Mouse (Mus musculus): ENCODE results near the gene Myo3b. TPM values are rescaled to one million over a fixed set of nuclear protein-coding genes. Genes with fewer than 3 reads are reported as not detected.

Myo3b gene
- polyA plus RNA-seq, 1 experiment: under 0.01 TPM

GRCm38 (mm10) chr2:70317850-70318249, 278.9 kb downstream of the Myo3b start:
- H3K9me3 ChIP-seq (ENCODE audit: control insufficient read depth, low read length): no peaks in the 10 kb centered on the region
- no peak overlapping the region for H3K4me3 ChIP-seq (replicated peaks)
- no peaks in the 10 kb centered on the region for H3K36me3 ChIP-seq (ENCODE audit: control insufficient read depth)
- no peaks in the 10 kb centered on the region for H3K27me3 ChIP-seq (ENCODE audit: control insufficient read depth)
- TF ChIP-seq GATA1 (IDR thresholded peaks at IDR 0.05; ENCODE audit: low read length) (no peak), TAL1 (IDR thresholded peaks at IDR 0.05; ENCODE audit: low read length) (no peak)
- no peaks in the 10 kb centered on the region for H3K4me1 ChIP-seq (ENCODE audit: control insufficient read depth)

DNA sequence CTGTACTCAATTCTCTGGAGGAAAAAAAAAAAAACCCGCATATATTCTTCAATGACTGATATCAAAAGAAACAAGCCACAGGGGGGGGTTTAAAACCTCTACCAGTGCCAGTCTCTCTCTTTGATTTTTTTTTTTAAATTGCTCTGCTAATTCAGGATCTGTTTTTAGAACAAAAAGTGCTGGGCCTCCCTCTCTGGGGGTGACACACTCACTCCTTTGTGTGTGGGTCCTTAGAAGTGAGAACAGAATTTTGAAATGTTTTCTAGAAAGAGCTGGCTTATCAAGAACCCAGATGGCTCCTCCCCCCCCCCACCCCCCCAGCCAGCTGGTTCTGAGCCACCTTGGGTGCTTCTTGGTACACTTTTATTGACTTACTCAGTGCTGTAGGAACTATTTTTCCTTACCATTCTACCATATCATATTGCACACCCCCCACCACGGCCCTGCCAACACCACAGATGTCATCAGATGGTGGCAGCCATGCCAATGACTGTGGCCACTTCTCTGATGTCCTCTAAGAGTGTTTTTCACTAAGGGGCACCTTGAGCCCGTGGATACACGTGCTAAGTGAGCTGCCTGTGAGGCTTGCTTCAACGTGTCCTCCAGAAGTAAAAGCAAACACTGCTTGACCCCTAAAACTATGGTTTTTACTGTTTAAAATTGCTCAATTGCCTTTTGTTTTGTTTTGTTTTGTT, 280.1 kb downstream of the Myo3b start:
- H3K4me1 ChIP-seq (ENCODE audit: control insufficient read depth): no peaks in the 10 kb centered on the region
- H3K4me3 ChIP-seq (replicated peaks): no peak overlapping the region
- H3K9me3 ChIP-seq (ENCODE audit: control insufficient read depth, low read length): no peaks in the 10 kb centered on the region
- TF ChIP-seq GATA1 (IDR thresholded peaks at IDR 0.05; ENCODE audit: low read length) (no peak), TAL1 (IDR thresholded peaks at IDR 0.05; ENCODE audit: low read length) (no peak)
- H3K27me3 ChIP-seq (ENCODE audit: control insufficient read depth): no peaks in the 10 kb centered on the region
- no peaks in the 10 kb centered on the region for H3K36me3 ChIP-seq (ENCODE audit: control insufficient read depth)

- Histone ChIP-seq H3K4me3 (replicated peaks) (no peak overlapping the region), H3K36me3 (ENCODE audit: control insufficient read depth) (no peaks in the 10 kb centered on the region), H3K4me1 (ENCODE audit: control insufficient read depth) (no peaks in the 10 kb centered on the region), H3K27me3 (ENCODE audit: control insufficient read depth) (no peaks in the 10 kb centered on the region), H3K9me3 (ENCODE audit: control insufficient read depth, low read length) (no peaks in the 10 kb centered on the region; the same call in 1 of the 2 replicates)
- no peak for TF ChIP-seq GATA1 (IDR thresholded peaks at IDR 0.05; ENCODE audit: low read length)
- no peak for TF ChIP-seq TAL1 (IDR thresholded peaks at IDR 0.05; ENCODE audit: low read length)
Observed at GRCm38 (mm10) chr2:70322767-70323166, 283.8 kb downstream of the Myo3b start.

- H3K36me3 ChIP-seq (ENCODE audit: control insufficient read depth): no peaks in the 10 kb centered on the region
- TF ChIP-seq TAL1 (IDR thresholded peaks at IDR 0.05; ENCODE audit: low read length) (no peak), GATA1 (IDR thresholded peaks at IDR 0.05; ENCODE audit: low read length) (no peak)
- H3K4me1 ChIP-seq (ENCODE audit: control insufficient read depth): no peaks in the 10 kb centered on the region
- H3K9me3 ChIP-seq (ENCODE audit: control insufficient read depth, low read length): peaks cover 3% of the 10 kb centered on the region
- no peaks in the 10 kb centered on the region for H3K27me3 ChIP-seq (ENCODE audit: control insufficient read depth)
- no peak overlapping the region for H3K4me3 ChIP-seq (replicated peaks)
Observed at GRCm38 (mm10) chr2:70327602-70328001, 288.7 kb downstream of the Myo3b start.

- TF ChIP-seq GATA1 (IDR thresholded peaks at IDR 0.05; ENCODE audit: low read length): no peak
- Histone ChIP-seq H3K27me3 (ENCODE audit: control insufficient read depth) (no peaks in the 10 kb centered on the region), H3K36me3 (ENCODE audit: control insufficient read depth) (no peaks in the 10 kb centered on the region), H3K4me1 (ENCODE audit: control insufficient read depth) (no peaks in the 10 kb centered on the region), H3K4me3 (replicated peaks) (no peak overlapping the region), H3K9me3 (ENCODE audit: control insufficient read depth, low read length) (peaks cover 3% of the 10 kb centered on the region; the same call in 1 of the 2 replicates)
Observed at GRCm38 (mm10) chr2:70332905-70333304, 294.0 kb downstream of the Myo3b start.

DNA sequence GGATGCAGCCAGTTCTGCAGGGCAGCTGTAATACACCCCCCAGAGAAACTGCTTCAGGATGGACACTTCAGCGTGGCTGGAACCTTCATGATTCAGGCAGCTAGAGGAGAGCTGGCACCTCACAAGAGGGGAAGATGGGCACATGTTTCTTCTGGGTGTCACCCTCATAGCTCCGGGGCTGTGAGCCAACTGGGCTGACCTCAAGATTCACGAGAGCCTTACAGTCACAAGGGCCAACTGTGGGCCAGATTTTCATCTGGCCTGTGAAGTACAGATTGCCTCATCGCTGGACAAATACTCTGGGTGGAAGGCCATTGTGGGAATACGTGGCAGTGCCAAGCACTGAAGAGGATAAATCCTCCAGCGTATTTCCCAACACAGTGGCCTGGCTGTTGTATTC, 294.6 kb downstream of the Myo3b start:
- TF ChIP-seq GATA1 (IDR thresholded peaks at IDR 0.05; ENCODE audit: low read length): no peak
- no peak for TF ChIP-seq TAL1 (IDR thresholded peaks at IDR 0.05; ENCODE audit: low read length)
- H3K4me3 ChIP-seq (replicated peaks): no peak overlapping the region
- H3K9me3 ChIP-seq (ENCODE audit: control insufficient read depth, low read length): peaks cover 3% of the 10 kb centered on the region; the same call in 1 of the 2 replicates
- H3K27me3 ChIP-seq (ENCODE audit: control insufficient read depth): no peaks in the 10 kb centered on the region
- no peaks in the 10 kb centered on the region for H3K4me1 ChIP-seq (ENCODE audit: control insufficient read depth)
- no peaks in the 10 kb centered on the region for H3K36me3 ChIP-seq (ENCODE audit: control insufficient read depth)

GRCm38 (mm10) chr2:70336551-70336950, 297.6 kb downstream of the Myo3b start:
- no peak for TF ChIP-seq TAL1 (IDR thresholded peaks at IDR 0.05; ENCODE audit: low read length)
- no peak for TF ChIP-seq GATA1 (IDR thresholded peaks at IDR 0.05; ENCODE audit: low read length)
- H3K4me3 ChIP-seq (replicated peaks): no peak overlapping the region

DNA sequence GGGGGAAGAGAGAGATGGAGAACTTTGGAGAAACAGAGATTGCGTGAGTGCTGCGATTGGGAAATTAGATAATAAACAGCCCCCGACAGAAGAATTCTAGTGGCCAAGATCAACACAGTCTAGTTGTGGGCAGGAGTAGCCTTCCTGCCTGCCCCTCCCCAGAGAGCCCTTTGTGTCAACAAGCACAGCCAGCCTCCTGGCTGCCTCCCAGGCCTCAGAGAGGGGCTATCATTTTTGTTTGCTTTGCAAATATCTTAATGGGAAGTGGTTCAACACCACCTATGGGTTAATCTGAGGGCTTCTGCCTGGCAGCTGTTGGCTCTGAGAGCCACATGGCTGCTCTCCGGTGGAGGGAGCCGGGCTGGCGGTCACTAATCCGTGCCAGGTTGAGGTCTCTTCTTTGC, 298.3 kb downstream of the Myo3b start:
- H3K27me3 ChIP-seq (ENCODE audit: control insufficient read depth): no peaks in the 10 kb centered on the region
- TF ChIP-seq TAL1 (IDR thresholded peaks at IDR 0.05; ENCODE audit: low read length): no peak
- no peaks in the 10 kb centered on the region; the same call in 1 of the 2 replicates for H3K9me3 ChIP-seq (ENCODE audit: control insufficient read depth, low read length)
- H3K36me3 ChIP-seq (ENCODE audit: control insufficient read depth): no peaks in the 10 kb centered on the region
- H3K4me1 ChIP-seq (ENCODE audit: control insufficient read depth): no peaks in the 10 kb centered on the region
- no peak overlapping the region for H3K4me3 ChIP-seq (replicated peaks)

More at GRCm38 (mm10) chr2:70336551-70336950, 297.6 kb downstream of the Myo3b start:
- H3K36me3 ChIP-seq (ENCODE audit: control insufficient read depth): no peaks in the 10 kb centered on the region
- no peaks in the 10 kb centered on the region; the same call in none of the 2 replicates for H3K9me3 ChIP-seq (ENCODE audit: control insufficient read depth, low read length)
- H3K4me1 ChIP-seq (ENCODE audit: control insufficient read depth): no peaks in the 10 kb centered on the region
- H3K27me3 ChIP-seq (ENCODE audit: control insufficient read depth): no peaks in the 10 kb centered on the region

DNA sequence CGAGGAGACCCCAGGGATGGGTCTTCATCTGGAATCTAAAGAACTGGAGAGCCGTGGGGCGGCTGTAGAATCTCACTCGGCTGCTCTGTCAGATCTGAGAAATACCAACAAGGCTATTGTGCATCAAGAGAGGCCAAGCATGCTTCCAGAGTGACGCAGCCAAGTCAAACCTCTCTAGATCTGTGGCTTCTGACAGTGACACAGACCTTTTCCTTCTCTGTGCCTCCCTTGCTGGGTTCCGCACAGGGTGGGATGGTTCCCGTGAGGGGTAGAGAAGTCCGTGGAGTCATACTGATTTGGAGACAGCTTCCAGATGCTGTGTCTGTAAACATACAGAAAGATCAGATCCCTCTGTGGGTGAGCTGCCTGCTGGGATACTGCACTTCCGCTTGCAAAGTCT, 298.9 kb downstream of the Myo3b start:
- Histone ChIP-seq H3K27me3 (ENCODE audit: control insufficient read depth) (no peaks in the 10 kb centered on the region), H3K9me3 (ENCODE audit: control insufficient read depth, low read length) (no peaks in the 10 kb centered on the region; the same call in 1 of the 2 replicates), H3K4me3 (replicated peaks) (no peak overlapping the region), H3K4me1 (ENCODE audit: control insufficient read depth) (no peaks in the 10 kb centered on the region), H3K36me3 (ENCODE audit: control insufficient read depth) (no peaks in the 10 kb centered on the region)
- no peak for TF ChIP-seq GATA1 (IDR thresholded peaks at IDR 0.05; ENCODE audit: low read length)
- TF ChIP-seq TAL1 (IDR thresholded peaks at IDR 0.05; ENCODE audit: low read length): no peak

DNA sequence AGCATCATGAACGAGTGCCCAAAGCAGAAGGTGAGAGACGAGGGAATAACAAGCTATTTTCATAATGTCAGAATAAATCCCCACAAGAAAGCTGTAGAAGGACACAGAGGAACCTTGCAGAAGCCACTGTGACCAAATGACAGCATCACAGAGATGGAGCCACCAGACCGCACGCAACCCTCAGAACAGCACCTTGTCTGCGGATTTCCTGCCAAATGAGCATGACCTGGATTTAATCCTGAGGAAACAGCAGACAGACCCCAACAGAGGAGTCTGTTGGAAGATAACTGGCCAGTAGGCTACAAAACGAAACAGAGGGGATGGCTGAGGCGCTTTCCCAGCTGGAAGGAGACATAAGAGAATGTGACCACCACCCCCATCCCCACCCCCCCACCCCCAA, 300.1 kb downstream of the Myo3b start:
- Histone ChIP-seq H3K36me3 (ENCODE audit: control insufficient read depth) (no peaks in the 10 kb centered on the region), H3K27me3 (ENCODE audit: control insufficient read depth) (no peaks in the 10 kb centered on the region), H3K9me3 (ENCODE audit: control insufficient read depth, low read length) (no peaks in the 10 kb centered on the region; the same call in 1 of the 2 replicates), H3K4me1 (ENCODE audit: control insufficient read depth) (no peaks in the 10 kb centered on the region), H3K4me3 (replicated peaks) (no peak overlapping the region)
- no peak for TF ChIP-seq TAL1 (IDR thresholded peaks at IDR 0.05; ENCODE audit: low read length)
- no peak for TF ChIP-seq GATA1 (IDR thresholded peaks at IDR 0.05; ENCODE audit: low read length)

Measured in erythroblast, embryonic 14.5 days (primary cell).